Mouse (Mus musculus): ENCODE measurements around the gene Fbxo2. TPM values are rescaled to one million over a fixed set of nuclear protein-coding genes. Genes with fewer than 3 reads are reported as not detected.
"Not testable (repeated sequence)": the region's sequence is repeated elsewhere in the genome, so short reads cannot be mapped to it uniquely, and the experiment has no call there.

The Fbxo2 gene
- total RNA-seq (2021): not detected

- intact Hi-C loops (cut with DNase I): no loop called here
- no peak for DNase-seq
Measured at GRCm38 (mm10) chr4:148160436-148161390, at the start of gene Fbxo2, which contains the start of gene Fbxo44. TSS of gene Fbxo2 (plus strand) at chr4:148160621. TSS of gene Fbxo44 (minus strand) at chr4:148160482.

- intact Hi-C loops (cut with DNase I): no loop called here
- no peak for DNase-seq
Measured at GRCm38 (mm10) chr4:148112519-148112918, 47.9 kb upstream of the Fbxo2 start.

- peak; percentile 85 to 94 for DNase-seq
- intact Hi-C loops (cut with DNase I): loop anchor here (1.0 to 5.0 kb wide), 2 partner anchors 49 to 312 kb away; no protein-coding TSS in a partner anchor
Measured at GRCm38 (mm10) chr4:148114758-148115391, 45.5 kb upstream of the Fbxo2 start.

- intact Hi-C loops (cut with DNase I): loop anchor here (1.0 to 5.0 kb wide), 2 partner anchors 49 to 312 kb away; no protein-coding TSS in a partner anchor
- DNase-seq: peak; percentile 39 to 43
Measured at GRCm38 (mm10) chr4:148115467-148115866, 45.0 kb upstream of the Fbxo2 start.

GRCm38 (mm10) chr4:148116657-148117056 is 43.8 kb upstream of the Fbxo2 start:
- DNase-seq: no peak
- intact Hi-C loops (cut with DNase I): loop anchor here (5.0 kb wide), 1 partner anchor 311 kb away; no protein-coding TSS in a partner anchor

- no peak for DNase-seq
- intact Hi-C loops (cut with DNase I): loop anchor here (5.0 kb wide), 1 partner anchor 310 kb away; no protein-coding TSS in a partner anchor
Measured at GRCm38 (mm10) chr4:148117392-148117791, 43.0 kb upstream of the Fbxo2 start.

GRCm38 (mm10) chr4:148119578-148119977 is 40.8 kb upstream of the Fbxo2 start:
- intact Hi-C loops (cut with DNase I): loop anchor here (5.0 kb wide), 1 partner anchor 308 kb away; no protein-coding TSS in a partner anchor
- not testable (repeated sequence) for DNase-seq

GRCm38 (mm10) chr4:148120555-148120954 is 39.9 kb upstream of the Fbxo2 start:
- no peak for DNase-seq
- intact Hi-C loops (cut with DNase I): no loop called here

- no peak for DNase-seq
- intact Hi-C loops (cut with DNase I): no loop called here
Measured at GRCm38 (mm10) chr4:148121362-148121761, 39.1 kb upstream of the Fbxo2 start.

- no peak for DNase-seq
- intact Hi-C loops (cut with DNase I): no loop called here
Measured at GRCm38 (mm10) chr4:148121982-148122693, 38.3 kb upstream of the Fbxo2 start.

- intact Hi-C loops (cut with DNase I): no loop called here
- DNase-seq: no peak
Measured at GRCm38 (mm10) chr4:148122694-148123066, 37.7 kb upstream of the Fbxo2 start.

- intact Hi-C loops (cut with DNase I): no loop called here
- DNase-seq: no peak
Measured at GRCm38 (mm10) chr4:148128241-148128640, 32.2 kb upstream of the Fbxo2 start.

GRCm38 (mm10) chr4:148128672-148129071 is 31.7 kb upstream of the Fbxo2 start:
- intact Hi-C loops (cut with DNase I): no loop called here

GRCm38 (mm10) chr4:148130133-148130532 is 30.3 kb upstream of the Fbxo2 start, which contains the start of gene Mad2l2:
TSS of gene Mad2l2 (plus strand) at chr4:148130384.
- DNase-seq: no peak
- intact Hi-C loops (cut with DNase I): no loop called here

More at GRCm38 (mm10) chr4:148128672-148129071, 31.7 kb upstream of the Fbxo2 start:
- DNase-seq: no peak

GRCm38 (mm10) chr4:148130561-148131413 is 29.6 kb upstream of the Fbxo2 start, which contains the start of gene Draxin:
TSS of gene Draxin (minus strand) at chr4:148130698.
- intact Hi-C loops (cut with DNase I): no loop called here
- DNase-seq: no peak

- intact Hi-C loops (cut with DNase I): no loop called here
- DNase-seq: no peak
Measured at GRCm38 (mm10) chr4:148131497-148132081, 28.8 kb upstream of the Fbxo2 start.

- intact Hi-C loops (cut with DNase I): no loop called here
- DNase-seq: no peak
Measured at GRCm38 (mm10) chr4:148134988-148135387, 25.4 kb upstream of the Fbxo2 start.

- intact Hi-C loops (cut with DNase I): no loop called here
- DNase-seq: no peak
Measured at GRCm38 (mm10) chr4:148137503-148137902, 22.9 kb upstream of the Fbxo2 start.

GRCm38 (mm10) chr4:148139767-148140097 is 20.7 kb upstream of the Fbxo2 start:
- DNase-seq: no peak
- intact Hi-C loops (cut with DNase I): loop anchor here (1.0 kb wide), 1 partner anchor 12 kb away; no protein-coding TSS in a partner anchor

All from heart, postnatal 10 days (tissue).